Mouse (Mus musculus) central nervous system, embryonic 14 days (tissue): ENCODE results near the gene Dhx15. TPM values are rescaled to one million over a fixed set of nuclear protein-coding genes. Genes with fewer than 3 reads are reported as not detected.

Experiments used
- polyA plus RNA-seq: library from polyadenylated mRNA; depleted of rRNA; stranded (reverse); fragments of >200 nt; gene quantifications from 2 replicates; pipeline ENCODE4 v1.2.3, GENCODE M21; 2012; rRNA removed

The Dhx15 gene
- 185 and 198 TPM in 2 replicates for polyA plus RNA-seq

GRCm38 (mm10) chr5:52190371-52191179, at the start of gene Dhx15:
Gene Dhx15, minus strand, starts transcription at chr5:52190514.

Other genes starting within 250 kb of the Dhx15 start
- gene Sod3, start 173.3 kb upstream of the Dhx15 start, polyA plus RNA-seq, result 0.65 and 1.3 TPM in 2 replicates